Mouse (Mus musculus) intestine, postnatal 0 days (tissue): ENCODE measurements around the gene Scml4. TPM values are rescaled to one million over a fixed set of nuclear protein-coding genes. Genes with fewer than 3 reads are reported as not detected.

Source experiments
- ATAC-seq: fragments of 200-750 bp; cut with Nextera tagmentation; 2 replicates; pipeline ENCODE4 v1.8.0; 2017; ENCODE audit warnings: mild to moderate bottlenecking, moderate TSS enrichment, moderate library complexity
- H3K27ac ChIP-seq: fragments of 300-500 bp; sonication (generic); 2 replicates; pipeline ENCODE4 v1.5.1; 2014; ENCODE audit warnings: mild to moderate bottlenecking, low read depth, low read length, moderate library complexity
- H3K27me3 ChIP-seq: fragments of 300-500 bp; sonication (generic); replicated peaks from 2 replicates; pipeline ENCODE4 v1.6.1; 2014; ENCODE audit warnings: low read length, mixed read lengths; ENCODE audit not compliant: control insufficient read depth, insufficient read depth
- H3K36me3 ChIP-seq: fragments of 300-500 bp; sonication (generic); 2 replicates; pipeline ENCODE4 v1.6.1; 2014; ENCODE audit warnings: mild to moderate bottlenecking, moderate library complexity; ENCODE audit not compliant: control insufficient read depth, insufficient read depth
- H3K4me1 ChIP-seq: fragments of 300-500 bp; sonication (generic); replicated peaks from 2 replicates; pipeline ENCODE4 v1.6.1; 2014; ENCODE audit warnings: antibody characterized with exemption, low read length, mixed read lengths; ENCODE audit not compliant: control insufficient read depth, insufficient read depth
- H3K4me2 ChIP-seq: fragments of 300-500 bp; sonication (generic); replicated peaks from 2 replicates; pipeline ENCODE4 v1.6.1; 2014; ENCODE audit warnings: low read depth, mild to moderate bottlenecking, moderate library complexity
- H3K4me3 ChIP-seq: fragments of 300-500 bp; sonication (generic); 2 replicates; pipeline ENCODE4 v1.5.1; 2014; ENCODE audit warnings: low read depth, low read length
- H3K9ac ChIP-seq: fragments of 300-500 bp; sonication (generic); 2 replicates; pipeline ENCODE4 v1.6.1; 2014; ENCODE audit warnings: mild to moderate bottlenecking, low read depth, low read length
- H3K9me3 ChIP-seq: fragments of 300-500 bp; sonication (generic); 2 replicates; pipeline ENCODE4 v1.6.1; 2016; ENCODE audit warnings: mixed run types; ENCODE audit not compliant: control insufficient read depth
- CTCF ChIP-seq: sonication (generic); IDR thresholded peaks from 2 replicates; pipeline ENCODE4 v1.5.1; 2016; ENCODE audit warnings: low read depth, mild to moderate bottlenecking, control low read depth, antibody characterized with exemption, moderate library complexity
- WGBS: fragments of 180-500 bp; shearing (Covaris S2); extraction: QIAGEN DNeasy Blood & Tissue Kit; methylation state at CpG from one replicate; pipeline ENCODE4 v1.1.7; 2014; 5-methylcytosine and 5-hydroxymethylcytosine counted together
- polyA plus RNA-seq: library from polyadenylated mRNA; unstranded; fragments of >200 nt; fragmentation: Nextera tagmentation; extraction: Ambion mirVana; gene quantifications from 2 replicates; pipeline ENCODE4 v1.2.1, GENCODE M21; 2015

The Scml4 gene
- polyA plus RNA-seq, 1 experiment from 2014 or later = 13.0 TPM

DNA sequence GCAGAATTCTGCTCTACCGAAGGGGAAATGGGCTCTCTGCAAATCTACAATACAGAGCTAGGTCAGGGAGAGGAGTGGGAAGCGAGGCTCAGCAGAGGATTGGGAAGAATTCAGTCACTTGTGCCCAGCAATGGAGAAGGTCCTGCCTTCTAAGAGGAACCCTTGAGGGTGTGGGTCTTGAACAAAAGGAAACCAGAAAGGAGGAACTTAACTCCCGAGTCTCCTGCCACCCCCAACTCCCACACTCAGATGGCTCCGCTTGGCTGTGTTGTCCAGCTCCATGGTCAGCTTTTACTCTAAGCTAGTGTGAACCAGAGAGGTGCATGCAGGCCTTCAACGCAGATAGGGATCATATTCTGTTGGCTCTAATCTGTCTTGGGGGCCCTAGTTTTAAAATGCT lies 16.0 kb downstream of the Scml4 start:
- no peaks in the 10 kb centered on the region for H3K4me1 ChIP-seq
- H3K36me3 ChIP-seq = no peaks in the 10 kb centered on the region
- no peaks in the 10 kb centered on the region for H3K27me3 ChIP-seq
- TF ChIP-seq CTCF = no peak
- WGBS = 76% methylated on average over 5 of the region's 5 CpGs
- no peak for ATAC-seq
- H3K4me2 ChIP-seq = no peak overlapping the region
- no peaks in the 10 kb centered on the region for H3K9me3 ChIP-seq
- no peak overlapping the region for H3K27ac ChIP-seq
- H3K4me3 ChIP-seq = no peak overlapping the region
- H3K9ac ChIP-seq = no peak overlapping the region

DNA sequence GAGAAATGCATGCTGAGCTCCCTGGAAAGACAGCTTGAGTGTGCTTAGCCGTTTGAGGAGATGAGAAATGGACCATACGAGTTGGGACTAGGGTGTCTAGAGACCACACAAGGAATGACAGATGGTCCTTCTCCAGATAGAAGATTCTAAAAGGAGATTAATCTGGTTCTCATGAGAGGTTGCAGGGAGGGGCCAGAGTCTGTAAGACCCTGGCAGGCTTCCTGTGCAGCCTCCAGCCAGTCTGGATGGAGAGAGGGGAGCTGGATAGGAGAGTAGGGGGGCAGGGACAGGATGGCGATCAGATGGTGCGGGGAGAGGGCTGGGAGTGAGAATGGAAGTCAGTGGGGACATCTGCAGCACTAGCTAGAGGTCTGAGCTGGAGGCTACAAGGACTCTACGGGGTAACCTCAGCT lies 19.1 kb downstream of the Scml4 start:
- H3K36me3 ChIP-seq = no peaks in the 10 kb centered on the region
- H3K27ac ChIP-seq = no peak overlapping the region
- H3K4me2 ChIP-seq = no peak overlapping the region
- ATAC-seq = 0 out of 2 replicates have a peak, but pooled peaks have one; percentile 22
- H3K9me3 ChIP-seq = no peaks in the 10 kb centered on the region
- no peak overlapping the region for H3K4me3 ChIP-seq
- no peak for TF ChIP-seq CTCF
- 55% methylated on average over 5 of the region's 5 CpGs for WGBS
- H3K27me3 ChIP-seq = no peaks in the 10 kb centered on the region
- H3K9ac ChIP-seq = no peak overlapping the region
- H3K4me1 ChIP-seq = no peaks in the 10 kb centered on the region

DNA sequence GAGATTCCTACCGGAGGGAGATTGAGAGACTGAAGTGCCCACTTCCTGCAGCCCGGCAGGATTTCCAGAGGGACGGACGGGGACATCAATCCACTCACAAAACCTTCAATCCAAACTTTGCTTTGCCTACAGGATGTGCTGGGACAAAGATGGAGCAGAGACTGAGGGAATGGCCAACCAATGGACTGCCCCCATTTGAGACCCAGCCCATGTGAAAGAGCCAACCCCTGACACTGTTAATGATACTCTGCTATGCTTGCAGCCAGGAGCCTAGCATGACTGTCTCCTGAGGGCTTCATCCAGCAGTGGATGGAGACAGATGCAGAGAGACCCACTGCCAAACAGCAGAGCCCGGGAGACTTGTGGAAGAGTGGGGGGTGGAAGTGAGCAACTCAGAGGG lies 19.5 kb downstream of the Scml4 start:
- no peak overlapping the region for H3K4me3 ChIP-seq
- H3K27ac ChIP-seq = no peak overlapping the region
- no peaks in the 10 kb centered on the region for H3K4me1 ChIP-seq
- TF ChIP-seq CTCF = no peak
- H3K9me3 ChIP-seq = no peaks in the 10 kb centered on the region
- no peak overlapping the region for H3K9ac ChIP-seq
- no peak overlapping the region for H3K4me2 ChIP-seq
- ATAC-seq = no peak
- no peaks in the 10 kb centered on the region for H3K36me3 ChIP-seq
- H3K27me3 ChIP-seq = no peaks in the 10 kb centered on the region
- 61% methylated on average over 5 of the region's 5 CpGs for WGBS

DNA sequence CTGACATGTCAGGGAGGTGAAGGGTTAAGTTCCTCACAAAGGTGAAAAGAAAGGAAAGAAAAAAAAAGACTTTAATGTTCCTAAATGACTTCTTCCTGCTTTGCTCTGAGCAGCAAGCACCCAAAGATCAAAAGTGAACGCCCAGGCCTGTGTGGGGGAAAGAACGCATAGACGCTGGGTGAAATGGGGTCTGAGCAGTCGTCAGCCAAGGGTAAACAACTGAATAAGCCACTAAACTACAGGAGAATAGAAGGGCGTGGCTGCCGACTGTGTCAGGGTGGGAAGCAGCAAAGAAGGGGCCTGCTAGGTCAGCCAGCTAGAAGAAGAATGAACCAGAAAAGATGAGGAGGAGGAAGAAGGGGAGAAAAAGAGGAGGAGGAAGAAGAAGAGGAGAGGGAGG lies 26.9 kb downstream of the Scml4 start:
- TF ChIP-seq CTCF = no peak
- H3K4me3 ChIP-seq = no peak overlapping the region
- H3K4me1 ChIP-seq = peaks cover 3% of the 10 kb centered on the region; the same call in 1 of the 2 replicates
- no peaks in the 10 kb centered on the region for H3K9me3 ChIP-seq
- no peak overlapping the region for H3K4me2 ChIP-seq
- H3K27ac ChIP-seq = no peak overlapping the region
- H3K27me3 ChIP-seq = no peaks in the 10 kb centered on the region
- WGBS = 5% methylated on average over 6 of the region's 6 CpGs
- no peaks in the 10 kb centered on the region for H3K36me3 ChIP-seq
- ATAC-seq = no peak
- H3K9ac ChIP-seq = no peak overlapping the region

DNA sequence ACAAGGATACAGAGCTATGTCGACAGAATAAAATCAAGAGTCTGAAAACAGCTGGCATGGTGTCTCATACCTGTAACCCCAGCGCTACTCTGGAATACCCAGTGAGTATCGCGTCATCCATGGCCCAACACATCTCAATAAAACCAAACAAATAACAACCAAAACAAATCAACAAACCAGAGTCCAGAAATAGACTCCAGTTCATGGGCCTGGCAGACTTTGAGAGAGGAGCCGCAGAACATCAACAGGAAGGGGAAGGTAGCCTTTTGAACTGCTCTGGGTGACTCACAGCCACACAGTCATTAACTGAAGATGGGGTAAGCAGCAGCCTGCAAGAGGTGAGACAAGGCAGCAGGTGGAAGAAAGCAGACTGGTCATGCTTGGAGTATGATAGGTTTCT lies 28.1 kb downstream of the Scml4 start:
- H3K4me2 ChIP-seq = no peak overlapping the region
- no peaks in the 10 kb centered on the region for H3K27me3 ChIP-seq
- WGBS = 74% methylated on average over 5 of the region's 5 CpGs
- peaks cover 3% of the 10 kb centered on the region; the same call in 1 of the 2 replicates for H3K4me1 ChIP-seq
- H3K36me3 ChIP-seq = no peaks in the 10 kb centered on the region
- H3K9me3 ChIP-seq = no peaks in the 10 kb centered on the region
- ATAC-seq = peak; percentile 60
- H3K9ac ChIP-seq = no peak overlapping the region
- H3K4me3 ChIP-seq = no peak overlapping the region
- TF ChIP-seq CTCF = no peak
- no peak overlapping the region for H3K27ac ChIP-seq

DNA sequence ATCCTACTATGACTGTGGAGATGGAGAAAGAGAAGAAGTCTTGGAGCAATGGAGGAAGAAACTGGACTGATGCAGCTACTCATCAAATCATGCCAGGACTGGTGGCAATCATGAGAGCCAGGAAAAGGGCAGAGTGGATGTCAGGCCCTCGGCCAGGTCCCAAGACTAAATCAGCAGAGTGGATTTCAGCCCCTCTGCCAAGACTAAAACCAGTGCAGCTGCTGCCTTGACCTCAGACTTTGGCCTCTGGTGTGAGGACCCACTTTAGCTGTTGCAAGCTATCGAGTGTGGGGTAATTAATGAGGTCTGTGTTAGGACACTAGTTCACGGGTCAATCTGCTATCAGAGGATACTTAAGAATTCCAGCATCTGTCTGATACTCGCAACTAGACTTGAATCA lies 30.2 kb downstream of the Scml4 start:
- Histone ChIP-seq H3K27ac (no peak overlapping the region), H3K4me1 (peaks cover 9% of the 10 kb centered on the region), H3K9me3 (no peaks in the 10 kb centered on the region), H3K4me2 (no peak overlapping the region), H3K4me3 (no peak overlapping the region), H3K36me3 (no peaks in the 10 kb centered on the region), H3K9ac (no peak overlapping the region), H3K27me3 (no peaks in the 10 kb centered on the region)
- 45% methylated on average over 4 of the region's 4 CpGs for WGBS
- no peak for ATAC-seq
- TF ChIP-seq CTCF = no peak

DNA sequence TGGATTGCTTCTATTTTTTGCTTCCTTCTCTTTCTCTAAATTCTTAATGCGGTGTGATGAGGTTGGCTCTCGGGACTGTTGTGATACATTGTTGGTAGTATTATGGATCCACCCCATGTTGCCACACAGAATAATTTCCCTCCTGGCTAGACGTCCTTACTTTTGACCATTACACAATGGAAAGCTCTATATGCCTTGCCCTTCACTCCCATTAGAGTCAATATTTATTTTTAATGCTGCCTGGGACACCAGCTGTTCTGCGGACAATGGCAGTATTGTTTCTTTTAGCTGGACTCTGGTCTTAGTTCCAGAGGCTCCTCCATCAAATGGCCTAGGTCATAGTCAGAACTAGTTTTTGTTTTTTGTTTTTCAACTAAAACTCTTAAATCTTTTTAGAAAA lies 32.1 kb downstream of the Scml4 start:
- H3K27ac ChIP-seq = no peak overlapping the region
- TF ChIP-seq CTCF = no peak
- peak; percentile 70 for ATAC-seq
- H3K4me2 ChIP-seq = no peak overlapping the region
- H3K36me3 ChIP-seq = no peaks in the 10 kb centered on the region
- H3K4me3 ChIP-seq = no peak overlapping the region
- H3K9ac ChIP-seq = no peak overlapping the region
- peaks cover 9% of the 10 kb centered on the region for H3K4me1 ChIP-seq
- no peaks in the 10 kb centered on the region for H3K27me3 ChIP-seq
- 41% methylated on average over 4 of the region's 4 CpGs for WGBS
- H3K9me3 ChIP-seq = no peaks in the 10 kb centered on the region
